Mouse (Mus musculus): ENCODE measurements around the gene Agbl1. TPM values are rescaled to one million over a fixed set of nuclear protein-coding genes. Genes with fewer than 3 reads are reported as not detected.

Gene Agbl1
- polyA plus RNA-seq, 1 experiment from 2014 or later, result 0.50 TPM

DNA sequence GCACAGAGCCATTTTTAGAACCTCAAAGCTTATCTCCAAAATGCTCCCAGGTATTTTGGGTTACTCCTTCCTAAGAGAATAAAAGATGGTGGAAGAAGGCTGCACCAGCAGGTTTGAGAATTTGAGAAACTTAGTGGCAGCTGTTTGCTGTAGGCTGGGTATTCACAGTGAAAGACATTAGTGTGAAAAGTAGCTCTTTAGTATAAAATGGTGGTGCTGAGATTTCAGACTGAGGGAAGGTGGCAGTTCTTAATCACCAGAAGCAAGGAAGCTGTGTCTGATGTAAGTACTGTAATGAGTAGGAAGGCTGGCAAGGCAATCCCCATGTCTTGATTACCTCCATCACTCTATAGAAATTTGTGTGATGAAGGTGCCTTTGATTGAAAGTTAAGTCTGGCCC lies 799.3 kb downstream of the Agbl1 start:
- ATAC-seq (ENCODE audit: low read depth) (no peak), DNase-seq (ENCODE audit: low spot score) (no peak)
- Histone ChIP-seq H3K27ac (replicated peaks; ENCODE audit: low read depth, low read length) (no peak overlapping the region), H3K4me2 (ENCODE audit: low read depth, low read length) (no peak overlapping the region), H3K36me3 (ENCODE audit: control insufficient read depth, insufficient read depth, low read length) (no peaks in the 10 kb centered on the region), H3K9ac (ENCODE audit: low read depth, low read length) (no peak overlapping the region), H3K27me3 (replicated peaks; ENCODE audit: control insufficient read depth, insufficient read depth, low read length) (no peaks in the 10 kb centered on the region), H3K9me3 (ENCODE audit: control insufficient read depth, low read length) (no peaks in the 10 kb centered on the region), H3K4me1 (ENCODE audit: control insufficient read depth, insufficient read depth, low read length) (no peaks in the 10 kb centered on the region), H3K4me3 (ENCODE audit: low read depth, low read length) (no peak overlapping the region)

DNA sequence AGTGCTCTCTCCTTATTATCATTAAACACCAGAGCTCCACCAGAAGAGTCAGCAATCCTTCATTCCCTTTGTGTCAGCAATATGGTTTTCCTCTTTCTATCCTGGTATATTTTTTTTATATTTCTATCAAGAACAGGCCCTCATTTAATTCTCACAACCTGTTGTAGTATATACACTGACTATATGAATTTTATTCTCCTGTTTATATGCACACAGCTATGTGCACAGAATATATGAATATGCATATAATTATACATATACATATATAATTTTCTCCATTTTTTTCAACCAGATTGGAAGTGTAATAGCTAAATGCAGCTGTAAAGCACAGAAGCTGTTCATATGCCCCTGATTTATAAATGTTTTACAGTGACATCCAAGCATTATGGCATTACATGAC lies 846.3 kb downstream of the Agbl1 start:
- no peak overlapping the region for H3K4me3 ChIP-seq (ENCODE audit: low read depth, low read length)
- no peaks in the 10 kb centered on the region for H3K4me1 ChIP-seq (ENCODE audit: control insufficient read depth, insufficient read depth, low read length)
- no peak overlapping the region for H3K27ac ChIP-seq (replicated peaks; ENCODE audit: low read depth, low read length)
- H3K4me2 ChIP-seq (ENCODE audit: low read depth, low read length), result no peak overlapping the region
- H3K27me3 ChIP-seq (replicated peaks; ENCODE audit: control insufficient read depth, insufficient read depth, low read length), result no peaks in the 10 kb centered on the region
- no peaks in the 10 kb centered on the region for H3K36me3 ChIP-seq (ENCODE audit: control insufficient read depth, insufficient read depth, low read length)
- no peak overlapping the region for H3K9ac ChIP-seq (ENCODE audit: low read depth, low read length)
- no peak for ATAC-seq (ENCODE audit: low read depth)
- DNase-seq (ENCODE audit: low spot score), result no peak
- H3K9me3 ChIP-seq (ENCODE audit: control insufficient read depth, low read length), result no peaks in the 10 kb centered on the region

DNA sequence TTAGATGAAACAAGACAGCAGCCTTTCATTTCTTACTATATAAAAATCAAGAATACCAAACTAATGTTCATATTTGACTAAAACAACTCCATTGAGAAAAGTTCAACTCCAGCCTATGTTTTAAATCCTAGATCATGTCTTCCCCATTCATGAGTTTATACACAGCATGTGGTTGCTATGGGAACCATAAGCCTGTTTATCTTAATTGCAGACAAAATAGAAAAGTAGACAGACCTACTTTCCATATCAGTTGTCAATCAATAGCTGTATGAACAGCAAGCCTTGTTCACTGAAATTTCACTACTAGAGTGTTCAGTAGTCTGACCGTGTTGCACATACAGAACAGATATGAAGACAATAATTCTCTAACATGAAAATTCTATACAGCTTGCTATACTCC lies 857.6 kb downstream of the Agbl1 start:
- Histone ChIP-seq H3K4me3 (ENCODE audit: low read depth, low read length) (no peak overlapping the region), H3K36me3 (ENCODE audit: control insufficient read depth, insufficient read depth, low read length) (no peaks in the 10 kb centered on the region), H3K4me1 (ENCODE audit: control insufficient read depth, insufficient read depth, low read length) (no peaks in the 10 kb centered on the region), H3K9ac (ENCODE audit: low read depth, low read length) (no peak overlapping the region), H3K27ac (replicated peaks; ENCODE audit: low read depth, low read length) (no peak overlapping the region), H3K4me2 (ENCODE audit: low read depth, low read length) (no peak overlapping the region), H3K9me3 (ENCODE audit: control insufficient read depth, low read length) (no peaks in the 10 kb centered on the region), H3K27me3 (replicated peaks; ENCODE audit: control insufficient read depth, insufficient read depth, low read length) (no peaks in the 10 kb centered on the region)
- no peak for ATAC-seq (ENCODE audit: low read depth)
- DNase-seq (ENCODE audit: low spot score), result no peak
- WGBS, result 79% methylated on average over 1 of the region's 1 CpGs

DNA sequence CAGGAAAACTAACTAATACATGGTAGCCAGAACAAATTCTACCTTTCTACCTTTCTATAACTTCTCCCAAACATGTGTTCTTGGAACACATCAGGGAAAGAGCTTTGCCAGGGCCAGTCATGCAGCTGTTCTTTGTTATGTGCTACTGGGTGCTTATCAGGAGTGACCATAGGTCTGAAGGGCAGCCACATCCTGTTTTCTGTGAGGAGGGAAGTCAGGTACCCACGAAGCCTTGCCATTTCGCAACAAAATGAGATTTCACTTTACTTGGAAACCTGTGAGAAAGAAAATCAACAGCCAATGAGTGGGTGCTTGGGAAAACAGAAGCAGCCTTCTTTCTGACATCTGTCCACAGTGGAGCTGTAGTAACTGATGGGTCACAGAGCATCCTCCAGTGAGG lies 865.5 kb downstream of the Agbl1 start:
- WGBS, result 72% methylated on average over 2 of the region's 2 CpGs

DNA sequence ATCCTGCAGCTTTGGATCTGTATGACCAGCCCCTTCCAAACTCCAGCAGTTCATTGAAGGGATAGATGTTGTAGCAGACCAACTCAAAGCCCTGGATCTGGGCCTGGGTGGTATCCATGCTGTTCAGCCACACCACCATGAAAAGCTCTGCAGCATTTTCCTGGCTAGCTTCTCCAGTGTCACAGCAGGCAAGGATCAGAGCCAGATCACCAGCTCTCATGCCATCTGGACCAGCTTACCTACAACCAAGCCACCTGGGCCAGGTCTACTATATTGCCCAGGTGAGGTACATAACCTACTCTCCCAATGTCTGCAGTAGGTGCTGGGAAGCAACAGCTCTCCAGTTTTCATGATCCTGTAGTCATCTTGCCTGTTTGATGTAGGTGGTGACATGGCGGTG lies 884.3 kb downstream of the Agbl1 start:
- H3K9ac ChIP-seq (ENCODE audit: low read depth, low read length), result no peak overlapping the region
- no peak overlapping the region for H3K4me3 ChIP-seq (ENCODE audit: low read depth, low read length)
- no peak for ATAC-seq (ENCODE audit: low read depth)
- H3K4me1 ChIP-seq (ENCODE audit: control insufficient read depth, insufficient read depth, low read length), result no peaks in the 10 kb centered on the region
- 88% methylated on average over 1 of the region's 1 CpGs for WGBS
- no peak overlapping the region for H3K27ac ChIP-seq (replicated peaks; ENCODE audit: low read depth, low read length)
- no peak overlapping the region for H3K4me2 ChIP-seq (ENCODE audit: low read depth, low read length)
- DNase-seq (ENCODE audit: low spot score), result no peak
- H3K27me3 ChIP-seq (replicated peaks; ENCODE audit: control insufficient read depth, insufficient read depth, low read length), result no peaks in the 10 kb centered on the region
- H3K36me3 ChIP-seq (ENCODE audit: control insufficient read depth, insufficient read depth, low read length), result no peaks in the 10 kb centered on the region
- H3K9me3 ChIP-seq (ENCODE audit: control insufficient read depth, low read length), result no peaks in the 10 kb centered on the region

More for the DNA sequence above, 865.5 kb downstream of the Agbl1 start:
- no peaks in the 10 kb centered on the region for H3K36me3 ChIP-seq (ENCODE audit: control insufficient read depth, insufficient read depth, low read length)
- H3K4me3 ChIP-seq (ENCODE audit: low read depth, low read length), result no peak overlapping the region
- no peaks in the 10 kb centered on the region for H3K27me3 ChIP-seq (replicated peaks; ENCODE audit: control insufficient read depth, insufficient read depth, low read length)
- no peak overlapping the region for H3K27ac ChIP-seq (replicated peaks; ENCODE audit: low read depth, low read length)
- ATAC-seq (ENCODE audit: low read depth) (no peak), DNase-seq (ENCODE audit: low spot score) (no peak)
- H3K9me3 ChIP-seq (ENCODE audit: control insufficient read depth, low read length), result no peaks in the 10 kb centered on the region
- H3K4me2 ChIP-seq (ENCODE audit: low read depth, low read length), result no peak overlapping the region
- no peaks in the 10 kb centered on the region for H3K4me1 ChIP-seq (ENCODE audit: control insufficient read depth, insufficient read depth, low read length)
- no peak overlapping the region for H3K9ac ChIP-seq (ENCODE audit: low read depth, low read length)

DNA sequence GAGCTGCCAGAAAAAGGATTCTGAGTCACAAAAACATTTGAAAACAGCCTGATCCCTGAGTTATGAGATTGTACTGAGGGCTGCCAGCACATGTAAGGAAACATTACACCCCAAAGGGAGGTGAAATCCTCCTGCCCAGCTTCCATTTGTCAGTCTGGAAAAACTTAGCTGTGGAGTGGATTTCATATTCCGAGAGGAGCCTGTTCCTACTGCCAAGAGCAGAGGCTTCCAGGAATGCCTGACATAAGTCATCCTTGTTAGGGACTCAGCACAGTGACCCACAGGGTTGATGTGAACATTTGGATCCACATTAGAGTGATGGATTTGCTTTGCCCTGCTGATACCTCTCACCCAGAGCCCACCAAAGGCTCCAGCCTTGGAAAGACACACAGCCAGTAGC lies 899.4 kb downstream of the Agbl1 start:
- Histone ChIP-seq H3K4me1 (ENCODE audit: control insufficient read depth, insufficient read depth, low read length) (0 out of 2 replicates have a peak, but pooled peaks cover 5% of the 10 kb centered on the region), H3K4me3 (ENCODE audit: low read depth, low read length) (no peak overlapping the region), H3K4me2 (ENCODE audit: low read depth, low read length) (no peak overlapping the region), H3K9me3 (ENCODE audit: control insufficient read depth, low read length) (no peaks in the 10 kb centered on the region), H3K36me3 (ENCODE audit: control insufficient read depth, insufficient read depth, low read length) (no peaks in the 10 kb centered on the region), H3K27ac (replicated peaks; ENCODE audit: low read depth, low read length) (no peak overlapping the region), H3K9ac (ENCODE audit: low read depth, low read length) (no peak overlapping the region), H3K27me3 (replicated peaks; ENCODE audit: control insufficient read depth, insufficient read depth, low read length) (no peaks in the 10 kb centered on the region)
- ATAC-seq (ENCODE audit: low read depth), result no peak
- peak; percentile 31 for DNase-seq (ENCODE audit: low spot score)
- 35% methylated on average over 1 of the region's 1 CpGs for WGBS

DNA sequence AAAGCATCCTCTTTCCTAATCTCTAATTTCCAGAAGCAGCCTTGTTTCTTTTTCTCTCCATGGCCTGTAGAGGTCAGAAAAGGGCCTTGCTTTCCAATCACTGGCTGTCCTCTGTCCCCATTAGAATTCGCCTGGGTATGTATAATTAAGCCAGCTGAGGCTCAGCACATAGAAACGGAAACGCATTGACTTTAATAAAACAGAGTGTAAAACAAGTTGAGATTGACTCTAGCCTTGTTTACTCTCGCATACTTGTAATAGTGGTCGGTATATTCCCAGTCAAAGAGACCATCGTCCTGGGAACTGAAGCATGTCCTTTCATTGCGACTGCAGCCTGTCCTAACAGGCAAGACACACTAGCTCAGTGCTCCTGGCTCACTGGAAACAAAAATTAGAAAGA lies 902.3 kb downstream of the Agbl1 start:
- Histone ChIP-seq H3K36me3 (ENCODE audit: control insufficient read depth, insufficient read depth, low read length) (no peaks in the 10 kb centered on the region), H3K27ac (replicated peaks; ENCODE audit: low read depth, low read length) (no peak overlapping the region), H3K4me1 (ENCODE audit: control insufficient read depth, insufficient read depth, low read length) (0 out of 2 replicates have a peak, but pooled peaks cover 5% of the 10 kb centered on the region), H3K4me3 (ENCODE audit: low read depth, low read length) (no peak overlapping the region), H3K9me3 (ENCODE audit: control insufficient read depth, low read length) (no peaks in the 10 kb centered on the region), H3K9ac (ENCODE audit: low read depth, low read length) (no peak overlapping the region), H3K27me3 (replicated peaks; ENCODE audit: control insufficient read depth, insufficient read depth, low read length) (no peaks in the 10 kb centered on the region), H3K4me2 (ENCODE audit: low read depth, low read length) (no peak overlapping the region)
- DNase-seq (ENCODE audit: low spot score) (peak; percentile 63), ATAC-seq (ENCODE audit: low read depth) (no peak)
- 18% methylated on average over 7 of the region's 7 CpGs for WGBS

DNA sequence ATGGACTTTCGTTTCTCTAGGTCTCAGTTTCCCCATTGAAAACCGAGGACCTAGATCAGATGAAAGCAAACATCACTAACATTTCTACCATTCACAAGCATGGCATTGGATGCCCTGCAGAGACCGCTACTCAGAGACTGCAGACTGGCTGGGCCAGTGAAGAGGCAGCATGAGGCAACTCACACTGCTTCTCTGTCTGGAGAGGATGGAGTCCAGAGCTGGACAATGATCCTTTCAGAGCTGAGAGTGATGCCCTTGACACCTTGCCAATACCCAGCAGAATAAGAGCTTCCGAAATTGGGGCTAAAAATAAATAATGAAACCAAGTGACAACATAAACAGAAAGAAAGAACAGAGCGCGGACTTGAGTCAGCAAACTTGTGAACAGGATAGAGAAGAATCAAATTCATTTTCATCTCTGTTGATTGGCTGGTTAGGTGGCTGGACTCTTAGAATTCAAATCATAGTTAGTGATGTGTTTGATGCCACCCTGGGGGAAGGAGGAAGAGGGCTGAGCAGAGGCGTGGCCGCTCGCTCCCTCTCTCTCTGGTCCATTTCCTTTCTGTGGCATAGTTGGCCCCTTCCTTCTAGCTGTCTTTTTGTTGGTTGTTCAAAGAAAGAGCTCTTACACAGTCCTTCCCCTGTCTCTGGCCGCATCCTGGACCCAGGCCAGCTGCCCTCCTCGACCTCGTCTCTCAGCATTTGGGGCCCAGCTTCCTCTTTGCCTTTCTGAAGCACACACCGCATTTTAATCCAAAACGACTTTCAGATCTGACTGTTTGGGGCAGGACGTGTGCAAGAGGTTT lies 903.1 kb downstream of the Agbl1 start:
- Histone ChIP-seq H3K9me3 (ENCODE audit: control insufficient read depth, low read length) (no peaks in the 10 kb centered on the region), H3K4me2 (ENCODE audit: low read depth, low read length) (no peak overlapping the region), H3K4me1 (ENCODE audit: control insufficient read depth, insufficient read depth, low read length) (0 out of 2 replicates have a peak, but pooled peaks cover 5% of the 10 kb centered on the region), H3K9ac (ENCODE audit: low read depth, low read length) (no peak overlapping the region), H3K36me3 (ENCODE audit: control insufficient read depth, insufficient read depth, low read length) (no peaks in the 10 kb centered on the region), H3K27me3 (replicated peaks; ENCODE audit: control insufficient read depth, insufficient read depth, low read length) (no peaks in the 10 kb centered on the region), H3K4me3 (ENCODE audit: low read depth, low read length) (no peak overlapping the region), H3K27ac (replicated peaks; ENCODE audit: low read depth, low read length) (no peak overlapping the region)
- 43% methylated on average over 15 of the region's 15 CpGs for WGBS
- DNase-seq (ENCODE audit: low spot score) (peak; percentile 42), ATAC-seq (ENCODE audit: low read depth) (peak; percentile 65; the same call in 1 of the 2 replicates)

DNA sequence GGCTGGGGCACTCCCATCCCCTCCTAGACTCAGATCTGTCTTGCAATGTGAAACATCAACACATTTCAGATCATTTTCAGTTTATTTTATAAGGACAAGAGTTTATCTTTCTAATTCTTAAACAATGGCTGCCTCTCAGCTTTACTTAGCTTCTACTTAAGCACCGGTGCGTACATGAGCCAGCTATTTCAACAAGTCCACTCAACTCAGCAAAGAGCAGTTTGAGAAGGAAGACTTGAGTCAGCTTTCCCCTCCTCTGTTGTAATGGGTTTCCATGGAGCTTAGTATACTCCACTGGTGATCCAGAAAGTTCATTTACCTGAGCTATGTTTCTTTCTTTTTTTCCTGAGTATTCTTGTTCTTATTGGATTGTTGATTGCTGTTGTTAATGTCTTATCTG lies 905.2 kb downstream of the Agbl1 start:
- WGBS, result 97% methylated on average over 2 of the region's 2 CpGs

More for the DNA sequence above, 905.2 kb downstream of the Agbl1 start:
- H3K9me3 ChIP-seq (ENCODE audit: control insufficient read depth, low read length), result no peaks in the 10 kb centered on the region
- H3K9ac ChIP-seq (ENCODE audit: low read depth, low read length), result no peak overlapping the region
- H3K36me3 ChIP-seq (ENCODE audit: control insufficient read depth, insufficient read depth, low read length), result no peaks in the 10 kb centered on the region
- DNase-seq (ENCODE audit: low spot score) (no peak), ATAC-seq (ENCODE audit: low read depth) (no peak)
- no peaks in the 10 kb centered on the region for H3K27me3 ChIP-seq (replicated peaks; ENCODE audit: control insufficient read depth, insufficient read depth, low read length)
- 0 out of 2 replicates have a peak, but pooled peaks cover 5% of the 10 kb centered on the region for H3K4me1 ChIP-seq (ENCODE audit: control insufficient read depth, insufficient read depth, low read length)
- H3K4me3 ChIP-seq (ENCODE audit: low read depth, low read length), result no peak overlapping the region
- H3K27ac ChIP-seq (replicated peaks; ENCODE audit: low read depth, low read length), result no peak overlapping the region
- no peak overlapping the region for H3K4me2 ChIP-seq (ENCODE audit: low read depth, low read length)
